Mouse (Mus musculus): Measurements from ENCODE around the gene Dnajb8. TPM values are rescaled to one million over a fixed set of nuclear protein-coding genes. Genes with fewer than 3 reads are reported as not detected.

Dnajb8 gene
- polyA plus RNA-seq, 1 experiment from 2014 or later, result not detected

DNA sequence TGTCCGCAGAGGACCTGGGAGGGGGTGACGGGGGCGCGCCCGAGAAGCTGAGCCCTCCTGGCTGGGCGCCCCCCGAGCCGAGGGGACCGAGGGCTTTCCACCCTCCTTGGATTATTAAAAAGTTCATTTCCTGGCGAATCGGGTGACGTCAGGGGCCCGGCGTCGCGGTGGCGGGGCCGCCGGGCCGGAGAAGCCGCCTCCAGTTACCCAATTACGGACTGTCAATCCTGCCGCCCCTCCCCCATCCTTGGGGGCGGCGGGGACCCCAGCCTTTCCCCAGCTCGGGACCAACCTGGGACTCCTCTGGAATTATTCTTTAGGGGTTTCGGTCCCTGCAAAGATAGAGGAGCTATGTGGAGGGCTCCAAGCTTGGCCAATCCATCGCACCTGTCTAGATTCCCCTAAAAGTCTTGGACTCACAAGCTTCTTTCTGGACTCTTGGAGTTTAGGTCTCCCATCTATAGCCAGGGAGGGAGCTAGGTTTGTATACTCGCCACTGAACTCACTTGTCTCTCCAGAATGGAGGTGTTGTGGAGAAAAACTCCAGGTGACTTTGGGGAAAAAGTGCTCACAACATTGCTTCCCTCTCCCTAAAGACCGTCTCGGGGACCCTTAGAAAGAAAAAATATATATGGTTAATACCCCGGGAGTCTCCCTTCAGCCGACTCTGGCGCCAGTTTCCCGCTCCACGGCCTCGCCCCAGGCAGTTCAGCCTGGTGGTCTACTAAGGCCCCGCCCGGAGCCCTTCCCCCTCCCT is 24.6 kb upstream of the Dnajb8 start:
- H3K27ac ChIP-seq (ENCODE audit: low read depth, low read length), result peak overlapping the region; percentile 50
- peaks cover 97% of the 10 kb centered on the region for H3K27me3 ChIP-seq (ENCODE audit: control insufficient read depth, insufficient read depth, low read length)
- H3K4me3 ChIP-seq (ENCODE audit: low read depth, low read length), result peak overlapping the region; percentile 47
- H3K9me3 ChIP-seq (replicated peaks; ENCODE audit: control insufficient read depth, low read length), result no peaks in the 10 kb centered on the region
- ATAC-seq (replicated peaks; ENCODE audit: insufficient number of reproducible peaks, low FRiP score, low TSS enrichment), result no peak
- peak overlapping the region; percentile 71 for H3K4me2 ChIP-seq
- peak overlapping the region; percentile 69 for H3K9ac ChIP-seq (ENCODE audit: low read depth, low read length)
- 1% methylated on average over 38 of the region's 39 CpGs for whole genome bisulfite sequencing (ENCODE audit: insufficient replicate concordance)
- H3K36me3 ChIP-seq (ENCODE audit: control insufficient read depth, insufficient read depth, low read length), result no peaks in the 10 kb centered on the region
- H3K4me1 ChIP-seq (ENCODE audit: control insufficient read depth, insufficient read depth, low read length), result peaks cover 25% of the 10 kb centered on the region

DNA sequence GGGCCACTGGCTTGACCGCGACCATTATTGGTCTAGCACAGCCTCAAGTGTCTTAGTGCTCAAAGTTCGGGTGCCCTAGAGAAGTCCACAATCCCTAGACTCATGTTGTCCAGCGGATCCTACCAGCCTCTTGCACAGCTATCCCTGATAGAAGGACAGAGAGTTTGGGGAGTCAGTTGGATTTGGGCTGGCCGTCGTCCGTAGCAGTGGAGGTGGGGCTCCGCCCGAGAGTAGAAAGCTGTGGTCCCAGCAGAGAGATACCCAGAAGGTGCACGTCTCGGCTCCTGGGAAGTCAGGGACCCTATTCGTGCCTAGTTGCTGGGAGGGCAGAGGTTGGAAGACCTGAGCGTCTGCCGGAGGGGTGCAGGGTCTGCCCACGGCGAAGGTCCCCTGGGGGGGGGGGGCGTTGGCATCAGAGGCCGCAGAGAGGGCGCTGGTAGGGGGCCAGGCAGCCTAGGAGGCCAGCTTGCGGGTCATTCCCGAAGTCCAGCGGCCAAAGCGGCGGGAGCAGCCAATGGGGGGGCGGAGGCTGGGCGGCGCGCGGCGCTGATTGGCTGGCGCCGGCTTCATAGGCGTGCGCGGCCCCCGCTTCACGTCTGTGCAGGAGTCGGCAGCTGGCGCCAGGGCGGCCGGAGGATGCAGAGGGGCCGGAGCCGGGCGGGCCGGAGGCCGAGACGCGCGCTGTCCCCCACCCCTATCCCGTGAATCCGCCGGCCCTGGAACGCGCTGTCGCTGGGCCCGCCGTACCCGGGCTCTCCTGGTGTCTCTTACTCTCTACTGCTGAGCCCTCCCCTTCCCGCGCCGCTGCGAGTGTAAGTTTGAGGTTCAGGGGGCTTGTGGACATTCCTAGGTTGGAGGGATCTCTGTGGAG is 23.8 kb upstream of the Dnajb8 start:
- Histone ChIP-seq H3K27me3 (ENCODE audit: control insufficient read depth, insufficient read depth, low read length) (peaks cover 90% of the 10 kb centered on the region), H3K27ac (ENCODE audit: low read depth, low read length) (peak overlapping the region; percentile 50; the same call in 1 of the 2 replicates), H3K36me3 (ENCODE audit: control insufficient read depth, insufficient read depth, low read length) (no peaks in the 10 kb centered on the region), H3K9ac (ENCODE audit: low read depth, low read length) (peak overlapping the region; percentile 67), H3K4me3 (ENCODE audit: low read depth, low read length) (peak overlapping the region; percentile 47), H3K9me3 (replicated peaks; ENCODE audit: control insufficient read depth, low read length) (no peaks in the 10 kb centered on the region), H3K4me2 (peak overlapping the region; percentile 71), H3K4me1 (ENCODE audit: control insufficient read depth, insufficient read depth, low read length) (peaks cover 32% of the 10 kb centered on the region)
- peak; percentile 70 for ATAC-seq (replicated peaks; ENCODE audit: insufficient number of reproducible peaks, low FRiP score, low TSS enrichment)
- WGBS (ENCODE audit: insufficient replicate concordance), result under 1% methylated on average over 42 of the region's 62 CpGs

DNA sequence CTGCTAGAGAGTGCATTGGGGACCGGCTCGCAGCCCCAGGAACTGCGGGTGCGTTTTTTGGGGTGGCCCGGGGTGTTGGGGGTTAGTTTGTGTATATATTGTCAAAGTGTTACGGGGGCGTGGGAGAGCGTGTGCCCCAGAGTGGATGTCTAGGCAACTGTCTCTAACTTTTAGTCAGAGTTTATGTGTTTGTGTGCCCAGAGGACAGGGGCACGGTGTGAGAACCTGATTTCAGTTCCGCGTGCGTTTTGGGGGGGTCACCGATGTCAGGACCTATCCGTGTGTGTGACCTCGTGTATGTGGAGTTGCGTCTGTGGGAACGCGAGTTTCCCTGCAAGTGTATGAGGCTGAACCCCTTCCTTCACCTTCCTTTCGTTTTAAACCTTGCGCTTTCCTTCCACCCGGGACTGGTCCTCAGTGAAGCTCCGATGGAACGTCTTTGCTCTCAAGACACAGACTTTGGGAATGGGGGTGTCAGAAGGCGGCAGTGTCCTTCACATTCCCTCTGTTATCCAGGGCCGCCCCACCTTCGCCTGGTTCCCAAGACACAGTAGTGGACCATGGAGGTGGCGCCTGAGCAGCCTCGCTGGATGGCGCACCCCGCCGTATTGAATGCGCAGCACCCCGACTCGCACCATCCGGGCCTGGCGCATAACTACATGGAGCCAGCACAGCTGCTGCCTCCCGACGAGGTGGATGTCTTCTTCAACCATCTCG is 22.9 kb upstream of the Dnajb8 start:
- Histone ChIP-seq H3K27me3 (ENCODE audit: control insufficient read depth, insufficient read depth, low read length) (peaks cover 89% of the 10 kb centered on the region), H3K9me3 (replicated peaks; ENCODE audit: control insufficient read depth, low read length) (no peaks in the 10 kb centered on the region), H3K9ac (ENCODE audit: low read depth, low read length) (peak overlapping the region; percentile 67), H3K27ac (ENCODE audit: low read depth, low read length) (no peak overlapping the region), H3K36me3 (ENCODE audit: control insufficient read depth, insufficient read depth, low read length) (no peaks in the 10 kb centered on the region), H3K4me2 (peak overlapping the region; percentile 71), H3K4me3 (ENCODE audit: low read depth, low read length) (peak overlapping the region; percentile 47), H3K4me1 (ENCODE audit: control insufficient read depth, insufficient read depth, low read length) (peaks cover 37% of the 10 kb centered on the region)
- under 1% methylated on average over 39 of the region's 39 CpGs for WGBS (ENCODE audit: insufficient replicate concordance)
- ATAC-seq (replicated peaks; ENCODE audit: insufficient number of reproducible peaks, low FRiP score, low TSS enrichment), result no peak

DNA sequence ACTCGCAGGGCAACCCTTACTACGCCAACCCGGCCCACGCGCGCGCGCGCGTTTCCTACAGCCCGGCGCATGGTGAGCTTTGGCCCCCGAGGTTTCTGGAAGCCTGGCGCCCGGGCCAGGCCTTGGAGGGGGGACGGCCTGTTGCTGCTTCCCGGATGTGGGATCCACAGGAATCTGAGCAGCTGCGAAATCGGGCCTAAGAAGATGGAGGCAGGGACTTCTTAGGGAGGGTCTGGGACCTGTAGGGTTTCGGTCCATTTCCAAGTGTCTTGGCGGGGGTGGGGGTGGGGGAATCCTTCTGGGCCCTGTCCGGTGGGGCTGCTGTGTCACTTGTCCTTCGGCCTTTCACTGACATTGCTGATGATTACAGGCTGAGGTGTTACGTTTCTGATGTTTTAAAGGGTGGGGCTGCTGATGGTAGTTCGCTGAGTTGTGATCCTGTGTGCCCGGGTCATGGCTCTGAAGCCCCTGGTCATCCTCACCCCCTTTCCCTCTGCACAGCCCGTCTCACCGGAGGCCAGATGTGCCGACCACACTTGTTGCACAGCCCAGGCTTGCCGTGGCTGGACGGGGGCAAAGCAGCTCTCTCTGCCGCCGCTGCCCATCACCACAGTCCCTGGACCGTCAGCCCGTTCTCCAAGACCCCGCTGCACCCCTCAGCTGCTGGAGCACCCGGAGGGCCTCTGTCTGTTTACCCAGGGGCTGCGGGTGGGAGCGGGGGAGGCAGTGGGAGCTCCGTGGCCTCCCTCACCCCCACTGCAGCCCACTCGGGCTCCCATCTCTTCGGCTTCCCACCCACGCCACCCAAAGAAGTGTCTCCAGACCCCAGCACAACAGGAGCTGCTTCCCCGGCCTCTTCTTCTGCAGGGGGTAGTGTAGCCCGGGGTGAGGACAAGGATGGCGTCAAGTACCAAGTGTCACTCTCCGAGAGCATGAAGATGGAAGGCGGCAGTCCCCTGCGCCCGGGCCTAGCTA is 22.1 kb upstream of the Dnajb8 start:
- no peaks in the 10 kb centered on the region for H3K9me3 ChIP-seq (replicated peaks; ENCODE audit: control insufficient read depth, low read length)
- H3K27me3 ChIP-seq (ENCODE audit: control insufficient read depth, insufficient read depth, low read length), result peaks cover 91% of the 10 kb centered on the region
- H3K4me3 ChIP-seq (ENCODE audit: low read depth, low read length), result peak overlapping the region; percentile 47
- H3K36me3 ChIP-seq (ENCODE audit: control insufficient read depth, insufficient read depth, low read length), result no peaks in the 10 kb centered on the region
- H3K4me1 ChIP-seq (ENCODE audit: control insufficient read depth, insufficient read depth, low read length), result peaks cover 37% of the 10 kb centered on the region
- WGBS (ENCODE audit: insufficient replicate concordance), result 3% methylated on average over 50 of the region's 50 CpGs
- peak overlapping the region; percentile 67 for H3K9ac ChIP-seq (ENCODE audit: low read depth, low read length)
- H3K4me2 ChIP-seq, result peak overlapping the region; percentile 71
- H3K27ac ChIP-seq (ENCODE audit: low read depth, low read length), result no peak overlapping the region
- ATAC-seq (replicated peaks; ENCODE audit: insufficient number of reproducible peaks, low FRiP score, low TSS enrichment), result no peak

DNA sequence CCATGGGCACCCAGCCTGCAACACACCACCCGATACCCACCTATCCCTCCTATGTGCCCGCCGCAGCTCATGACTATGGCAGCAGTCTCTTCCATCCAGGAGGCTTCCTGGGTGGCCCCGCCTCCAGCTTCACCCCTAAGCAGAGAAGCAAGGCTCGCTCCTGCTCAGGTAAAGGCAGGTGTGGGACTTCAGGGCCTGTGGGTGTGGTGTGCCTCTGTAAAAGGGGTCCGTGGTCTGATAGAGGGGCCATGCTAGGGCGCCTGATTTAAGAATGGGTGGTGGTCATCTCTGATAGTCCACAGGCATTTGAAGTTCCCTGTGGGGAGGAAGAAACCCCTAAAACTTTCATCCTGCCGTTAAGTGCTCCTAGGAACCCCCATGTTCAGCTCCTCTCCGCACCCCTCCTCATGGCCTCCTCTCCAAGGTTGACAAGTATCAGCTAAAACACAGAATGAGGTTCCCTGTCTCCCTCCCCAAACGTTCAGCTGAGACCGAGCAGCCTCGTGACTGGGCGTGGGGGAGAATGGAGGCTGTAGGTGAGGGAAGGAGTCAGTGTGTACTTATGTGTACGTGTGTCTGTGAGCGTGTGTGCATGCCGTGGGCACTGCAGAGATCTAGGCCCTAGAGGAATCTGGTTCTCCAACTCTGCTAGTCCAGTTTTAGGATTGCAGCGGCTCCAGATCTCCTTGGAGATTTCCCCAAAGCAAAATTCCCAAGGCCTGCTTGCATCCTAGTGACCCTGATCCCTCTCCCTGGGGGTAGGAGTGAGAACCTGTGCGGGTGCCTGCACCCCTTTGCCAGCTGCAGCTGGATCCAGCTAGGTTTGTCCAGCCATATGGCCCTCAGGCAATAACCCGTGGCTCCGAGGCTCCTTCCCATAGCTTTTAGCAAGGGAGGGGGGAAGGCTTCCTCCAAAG is 21.1 kb upstream of the Dnajb8 start:
- Histone ChIP-seq H3K9me3 (replicated peaks; ENCODE audit: control insufficient read depth, low read length) (no peaks in the 10 kb centered on the region), H3K27me3 (ENCODE audit: control insufficient read depth, insufficient read depth, low read length) (peaks cover 89% of the 10 kb centered on the region), H3K4me1 (ENCODE audit: control insufficient read depth, insufficient read depth, low read length) (peaks cover 39% of the 10 kb centered on the region), H3K27ac (ENCODE audit: low read depth, low read length) (0 out of 2 replicates have a peak overlapping the region, but pooled peaks have one; percentile 75), H3K9ac (ENCODE audit: low read depth, low read length) (peak overlapping the region; percentile 40), H3K4me3 (ENCODE audit: low read depth, low read length) (peak overlapping the region; percentile 47), H3K36me3 (ENCODE audit: control insufficient read depth, insufficient read depth, low read length) (no peaks in the 10 kb centered on the region), H3K4me2 (peak overlapping the region; percentile 71)
- no peak for ATAC-seq (replicated peaks; ENCODE audit: insufficient number of reproducible peaks, low FRiP score, low TSS enrichment)
- WGBS (ENCODE audit: insufficient replicate concordance), result 20% methylated on average over 20 of the region's 20 CpGs

DNA sequence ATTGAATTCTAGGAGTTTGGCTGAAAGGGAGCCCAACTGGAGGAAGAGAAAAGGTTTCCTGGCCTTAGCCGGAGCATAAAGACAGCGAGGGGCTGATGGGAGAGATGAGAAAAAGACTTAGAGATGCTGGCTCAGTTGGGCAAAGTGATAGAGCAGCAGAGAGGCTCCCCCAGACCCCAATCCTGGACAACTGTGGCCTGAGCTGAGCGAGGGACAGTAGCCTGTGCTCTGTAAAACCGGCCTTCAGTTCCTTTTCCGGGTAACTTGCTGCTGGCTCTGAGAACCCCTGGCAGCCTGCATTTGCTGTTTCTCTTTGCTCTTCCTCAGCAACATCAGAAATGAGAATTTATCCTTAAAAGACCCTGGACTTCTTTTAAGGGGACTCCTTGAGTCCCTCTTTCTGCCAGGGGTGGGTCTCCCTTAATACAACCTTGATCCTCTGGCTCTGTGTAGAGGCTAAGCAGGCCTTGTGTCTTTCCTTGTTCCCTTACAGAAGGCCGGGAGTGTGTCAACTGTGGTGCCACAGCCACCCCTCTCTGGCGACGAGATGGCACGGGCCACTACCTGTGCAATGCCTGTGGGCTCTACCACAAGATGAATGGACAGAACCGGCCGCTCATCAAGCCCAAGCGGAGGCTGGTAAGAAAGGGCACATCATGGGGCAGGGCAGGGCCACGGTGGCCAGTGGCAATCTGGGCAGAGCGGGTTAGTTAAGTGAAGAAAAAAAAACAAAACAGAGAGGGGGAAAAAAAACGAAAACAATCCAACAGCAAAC is 20.0 kb upstream of the Dnajb8 start:
- Histone ChIP-seq H3K27me3 (ENCODE audit: control insufficient read depth, insufficient read depth, low read length) (peaks cover 90% of the 10 kb centered on the region), H3K9ac (ENCODE audit: low read depth, low read length) (peak overlapping the region; percentile 52; the same call in 1 of the 2 replicates), H3K4me3 (ENCODE audit: low read depth, low read length) (peak overlapping the region; percentile 14; the same call in 1 of the 2 replicates), H3K27ac (ENCODE audit: low read depth, low read length) (peak overlapping the region; percentile 75), H3K36me3 (ENCODE audit: control insufficient read depth, insufficient read depth, low read length) (no peaks in the 10 kb centered on the region), H3K9me3 (replicated peaks; ENCODE audit: control insufficient read depth, low read length) (no peaks in the 10 kb centered on the region), H3K4me2 (peak overlapping the region; percentile 71), H3K4me1 (ENCODE audit: control insufficient read depth, insufficient read depth, low read length) (peaks cover 38% of the 10 kb centered on the region)
- no peak for ATAC-seq (replicated peaks; ENCODE audit: insufficient number of reproducible peaks, low FRiP score, low TSS enrichment)
- WGBS (ENCODE audit: insufficient replicate concordance), result 16% methylated on average over 15 of the region's 15 CpGs

Measured in heart, embryonic 11.5 days (tissue).